Mouse (Mus musculus) testis, postnatal 10 days (tissue): ENCODE measurements around the gene Sec62.
"Not testable (repeated sequence)": the region's sequence is repeated elsewhere in the genome, so short reads cannot be mapped to it uniquely, and the experiment has no call there.

Experiments
- DNase-seq: peaks from one replicate; pipeline ENCODE4 v3.0.0; 2021; ENCODE audit warnings: low spot score

Sec62 gene

DNA sequence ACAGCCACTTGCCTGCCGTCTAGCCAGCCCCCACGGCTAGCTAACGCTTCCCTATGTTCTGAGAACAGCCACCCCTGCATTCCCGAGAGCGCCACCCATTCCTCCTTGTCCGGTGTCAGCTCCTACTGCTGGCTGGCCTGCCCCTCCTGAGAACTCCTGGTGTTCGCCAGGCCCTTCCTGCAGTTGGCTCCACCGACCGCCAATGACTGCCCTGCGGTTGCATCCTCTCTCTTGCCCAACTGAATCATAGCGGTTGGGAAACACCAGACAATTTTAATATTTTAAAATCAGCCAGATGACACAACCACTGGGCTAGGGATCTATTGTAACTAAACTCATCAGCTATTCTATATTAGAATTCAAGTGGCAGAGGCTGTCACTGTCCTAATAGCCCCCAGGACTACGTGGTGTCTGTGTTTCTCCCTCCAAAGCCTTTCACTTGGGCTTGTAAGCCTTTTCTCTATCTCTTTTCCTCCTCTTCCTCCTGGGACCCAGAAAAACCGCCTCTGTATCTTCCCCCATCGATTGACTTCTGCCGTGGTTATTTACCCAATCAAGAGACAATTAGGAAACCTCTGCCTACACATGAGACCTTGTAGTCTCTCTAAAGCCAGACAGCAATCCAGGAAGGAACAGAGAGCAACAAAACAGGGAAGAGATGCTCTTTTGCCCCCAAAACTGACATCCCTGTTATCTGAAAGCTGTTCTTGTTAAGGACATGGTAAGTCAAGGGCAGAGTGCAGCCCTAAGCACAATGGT, 39.4 kb downstream of the Sec62 start:
- DNase-seq = peak; percentile 47

DNA sequence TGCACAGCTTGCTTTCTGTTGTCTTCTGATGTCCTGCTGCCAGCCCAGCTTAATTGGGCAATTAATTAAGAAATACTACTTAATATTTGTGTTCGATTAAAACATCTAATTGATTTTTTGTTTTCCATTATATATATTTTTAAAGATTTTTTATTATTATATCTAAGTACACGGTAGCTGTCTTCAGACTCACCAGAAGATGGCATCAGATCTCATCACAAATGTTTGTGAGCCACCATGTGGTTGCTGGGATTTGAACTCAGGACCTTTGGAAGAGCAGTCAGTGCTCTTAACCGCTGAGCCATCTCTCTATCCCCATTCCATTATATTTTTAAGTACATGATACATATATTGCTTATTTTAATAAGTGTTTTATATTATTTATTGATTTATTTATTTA, 40.6 kb downstream of the Sec62 start:
- DNase-seq = no peak

DNA sequence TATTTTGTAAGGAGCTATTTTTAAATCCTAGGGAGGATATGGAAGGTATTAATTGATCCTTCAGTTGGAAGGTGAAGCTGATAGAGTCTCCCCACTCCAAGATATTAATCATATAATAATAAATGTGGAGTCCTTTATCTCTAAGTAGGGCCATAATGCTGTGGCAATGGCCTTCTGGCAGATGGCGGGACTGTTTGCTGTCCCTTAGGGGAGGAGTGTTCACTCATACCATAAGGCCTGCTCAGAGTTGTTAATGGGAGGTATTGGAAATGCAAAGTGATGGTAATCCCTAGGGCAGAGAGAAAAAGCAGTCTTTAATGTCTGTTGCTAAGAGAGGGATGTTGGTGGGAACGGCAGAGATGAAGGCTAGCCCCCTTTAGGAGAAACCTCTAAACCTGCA, 53.1 kb downstream of the Sec62 start:
- no peak for DNase-seq

DNA sequence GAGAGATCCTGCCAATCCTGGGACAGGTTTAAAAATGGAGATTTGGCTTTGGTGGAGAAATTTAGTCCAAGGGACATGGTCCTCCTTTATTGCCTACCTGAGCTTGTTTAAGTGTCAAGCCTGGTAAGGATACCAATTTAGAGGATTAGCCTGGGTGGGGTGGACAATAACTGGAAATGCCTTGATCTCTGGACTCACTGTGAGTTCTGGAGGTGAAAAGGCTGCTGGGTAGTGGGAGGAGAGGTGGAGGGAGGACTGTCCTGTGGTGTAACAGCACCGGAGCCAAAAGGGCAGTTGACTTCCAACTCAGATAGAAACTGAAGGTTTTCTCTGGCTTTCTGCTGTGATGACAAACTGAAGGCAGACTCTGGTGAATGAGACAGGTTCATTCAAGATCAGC, 54.7 kb downstream of the Sec62 start:
- DNase-seq = no peak

DNA sequence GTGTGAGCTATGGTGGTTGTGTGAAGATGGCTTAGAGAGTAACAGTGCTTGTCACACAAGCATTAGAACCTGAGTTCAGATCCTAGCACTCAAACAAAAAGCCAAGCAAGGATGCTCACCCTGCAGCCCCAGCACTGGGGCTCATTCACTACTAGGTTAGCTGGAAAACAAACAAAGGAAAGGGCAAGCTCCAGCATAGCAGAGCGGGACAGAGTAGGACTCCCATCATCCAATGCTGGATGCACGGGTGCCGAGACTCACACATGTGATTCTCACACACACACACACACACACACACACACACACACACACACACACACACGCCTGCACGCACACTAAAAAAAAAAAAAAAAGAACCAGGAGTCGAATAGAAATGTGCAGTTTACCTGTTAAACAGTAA, 58.7 kb downstream of the Sec62 start:
- DNase-seq = no peak

DNA sequence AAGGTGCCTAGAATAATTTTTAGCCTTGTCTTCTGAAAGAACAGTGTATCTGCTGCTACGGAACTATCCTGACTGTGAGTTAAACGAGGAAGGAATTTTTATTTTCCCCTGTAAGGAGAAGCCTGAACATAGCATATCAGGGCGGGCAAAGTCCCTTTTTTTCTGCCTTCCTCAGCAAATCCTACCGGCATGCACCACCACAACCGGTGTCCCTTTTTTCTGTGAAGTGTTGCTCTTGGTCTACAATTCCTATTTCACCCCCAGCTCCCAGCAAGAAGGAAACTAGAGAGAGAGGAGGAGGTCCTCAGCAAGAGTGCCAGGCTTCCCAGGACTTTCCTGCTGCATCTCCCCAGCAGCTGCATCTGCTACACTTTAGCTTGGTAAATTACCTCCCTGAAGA, 60.9 kb downstream of the Sec62 start:
- no peak for DNase-seq

DNA sequence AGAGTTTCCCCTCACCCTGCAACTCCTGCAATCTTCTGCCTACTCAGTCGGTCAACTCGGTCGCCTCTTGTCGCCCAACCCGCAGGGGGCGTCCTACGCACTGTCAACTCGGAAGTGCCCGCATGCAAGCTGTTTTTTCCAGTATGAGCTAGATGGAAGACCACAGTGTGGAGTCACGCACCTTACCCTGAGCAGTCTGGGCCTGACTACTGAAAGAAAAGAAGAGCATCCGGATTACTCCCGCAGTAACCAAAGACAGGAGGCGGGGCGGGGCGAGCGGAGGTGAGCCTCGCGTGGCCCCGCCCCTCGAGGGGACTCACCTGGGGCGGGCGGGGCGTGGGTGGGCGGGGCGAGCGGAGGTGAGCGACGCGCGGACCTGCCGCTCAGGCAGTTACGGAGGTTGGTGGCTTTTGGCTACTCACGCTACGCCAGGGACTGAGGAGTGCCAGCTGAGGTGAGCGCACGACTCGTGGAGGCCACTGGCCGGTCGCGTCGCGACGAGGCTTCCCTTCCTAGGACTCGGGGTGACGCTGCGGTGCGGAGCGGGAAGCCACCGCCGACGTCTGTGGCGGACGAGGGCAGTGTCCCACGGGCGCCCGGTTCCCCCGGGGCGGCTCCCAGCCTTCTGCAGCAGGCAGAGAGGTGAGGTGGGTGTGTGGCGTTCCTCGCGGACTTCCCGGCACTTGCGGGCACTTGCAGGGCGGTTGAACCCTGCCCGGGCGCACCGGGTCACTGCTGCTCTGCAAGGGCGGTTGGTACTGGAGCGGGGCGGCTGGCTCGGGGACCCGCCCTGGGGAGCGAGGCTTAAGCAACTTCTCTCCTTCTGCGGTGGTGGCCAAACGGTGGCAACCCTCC, 63.2 kb downstream of the Sec62 start, which contains the start of gene Gpr160:
TSS of gene Gpr160 (plus strand) at position 347 of the 855 bp plus-strand sequence.
- peak; percentile 85 for DNase-seq

DNA sequence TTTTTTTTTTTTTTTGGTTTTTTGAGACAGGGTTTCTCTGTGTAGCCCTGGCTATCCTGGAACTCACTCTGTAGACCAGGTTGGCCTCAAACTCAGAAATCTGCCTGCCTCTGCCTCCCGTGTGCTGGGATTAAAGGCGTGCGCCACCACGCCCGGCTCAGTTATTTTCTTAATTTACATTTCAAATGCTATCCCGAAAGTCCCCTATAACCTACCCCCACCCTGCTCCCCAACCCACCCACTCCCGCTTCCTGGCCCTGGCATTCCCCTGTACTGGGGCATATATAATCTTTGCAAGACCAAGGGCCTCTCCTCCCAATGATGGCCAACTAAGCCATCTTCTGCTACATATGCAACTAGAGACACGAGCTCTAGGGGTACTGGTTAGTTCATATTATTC, 66.9 kb downstream of the Sec62 start:
- not testable (repeated sequence) for DNase-seq

DNA sequence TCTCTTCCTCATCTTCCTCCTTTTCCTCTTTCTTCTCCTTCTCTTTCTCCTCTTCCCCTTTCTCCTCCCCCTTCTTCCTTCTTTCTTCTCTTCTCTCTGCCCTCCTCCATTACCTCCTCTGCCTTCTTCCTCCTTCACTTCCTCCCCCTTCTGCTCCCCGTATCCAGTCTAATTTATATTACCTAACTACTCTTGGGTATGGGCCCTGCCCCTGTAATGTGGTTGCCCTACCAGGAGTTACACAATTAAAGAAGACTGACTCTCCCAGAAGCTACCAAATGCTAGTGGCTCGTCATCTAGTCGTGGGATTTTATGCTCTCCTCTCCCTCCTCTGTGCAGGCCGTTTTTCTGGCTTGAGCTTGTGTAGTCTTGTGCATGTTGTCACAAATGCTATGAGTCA, 68.0 kb downstream of the Sec62 start:
- no peak for DNase-seq

DNA sequence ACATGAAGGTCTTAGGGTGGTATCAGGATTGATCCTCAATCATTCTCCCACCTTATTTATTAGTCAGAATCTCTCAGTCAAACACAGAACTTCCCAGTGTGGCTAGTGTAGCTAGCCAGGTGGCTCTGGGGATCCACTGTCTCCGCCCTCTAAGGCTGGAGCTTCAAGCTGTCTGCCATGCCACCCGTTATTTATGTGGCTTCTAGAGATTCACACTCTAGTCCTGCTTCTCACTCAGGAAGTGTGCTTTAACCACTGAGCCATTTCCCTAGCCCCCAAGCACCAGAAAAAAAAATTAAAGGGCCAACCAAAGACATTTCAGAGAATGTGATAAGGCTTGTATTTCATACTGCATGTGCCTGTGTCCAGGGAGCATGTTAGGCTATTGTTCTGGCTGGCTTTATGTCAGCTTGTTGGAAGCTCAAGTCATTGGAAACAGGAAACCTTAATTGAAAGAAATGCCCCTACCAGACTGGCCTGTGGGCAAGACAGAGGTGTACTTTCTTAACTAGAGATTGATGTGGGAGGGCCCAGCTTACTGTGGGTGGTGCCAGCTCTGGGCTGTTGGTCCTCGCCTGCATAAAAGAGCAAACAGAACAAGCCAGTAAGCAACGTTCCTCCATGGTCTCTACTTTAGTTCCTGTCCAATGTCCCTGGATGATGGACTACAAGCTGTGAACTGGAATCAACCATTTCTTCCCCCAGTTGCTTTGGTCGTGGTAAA, 71.2 kb downstream of the Sec62 start:
- DNase-seq = no peak

DNA sequence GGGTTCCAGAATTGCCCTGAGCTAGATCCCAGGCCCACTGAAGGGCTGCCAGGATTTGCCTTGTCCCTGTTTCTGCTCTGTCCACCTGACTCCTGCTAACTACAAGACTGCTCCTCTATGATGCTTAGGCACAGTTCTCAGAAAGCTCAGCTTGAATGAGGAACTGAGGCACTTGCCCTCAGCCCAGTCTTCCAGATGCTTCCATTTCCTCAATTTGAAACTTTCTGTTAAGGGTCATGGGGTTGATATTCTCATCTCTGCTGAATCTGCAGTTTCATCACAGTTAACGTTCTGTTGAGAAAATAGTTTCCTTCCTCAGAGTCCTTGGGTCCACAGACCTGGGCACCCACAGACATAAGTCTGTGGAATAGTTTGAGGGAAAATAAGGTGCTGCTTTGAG, 72.0 kb downstream of the Sec62 start:
- no peak for DNase-seq

DNA sequence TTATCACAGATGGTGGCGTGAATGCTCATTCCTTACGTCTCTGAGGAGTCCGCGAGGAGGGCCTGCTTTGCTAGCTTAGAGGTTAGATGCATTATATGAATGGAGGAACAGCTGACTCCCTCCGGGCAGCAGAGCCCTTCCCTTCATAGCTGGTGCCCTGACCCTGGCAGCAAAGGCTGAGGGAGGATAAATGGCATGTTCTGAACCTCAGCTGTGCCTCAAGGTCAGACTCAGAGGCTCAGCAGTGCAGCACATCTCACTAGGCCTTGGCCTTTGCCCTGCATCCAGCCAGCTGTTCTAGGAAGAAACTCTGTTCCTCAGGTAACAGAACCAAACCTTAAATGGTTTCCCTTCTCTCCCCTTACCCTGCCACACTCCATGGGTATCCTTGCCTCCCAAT, 75.5 kb downstream of the Sec62 start:
- no peak for DNase-seq

DNA sequence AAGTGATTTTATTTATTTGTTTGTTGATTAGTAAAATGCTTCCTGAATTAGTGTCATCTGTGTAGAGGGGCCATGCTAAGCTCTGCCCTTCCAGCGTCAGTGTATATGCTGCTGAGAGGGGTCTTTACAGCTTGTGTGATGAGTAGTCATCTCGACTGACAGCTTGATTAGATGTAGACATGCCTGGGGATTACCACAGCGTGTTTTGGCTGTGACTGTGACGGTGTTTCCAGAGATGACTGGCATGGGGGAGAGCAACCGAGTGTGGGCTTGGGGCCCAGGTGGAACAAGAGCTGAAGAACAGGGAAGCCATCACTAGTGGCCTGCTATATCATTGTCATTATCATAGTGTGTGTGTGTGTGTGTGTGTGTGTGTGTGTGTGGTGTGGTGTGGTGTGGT, 76.0 kb downstream of the Sec62 start:
- DNase-seq = no peak

DNA sequence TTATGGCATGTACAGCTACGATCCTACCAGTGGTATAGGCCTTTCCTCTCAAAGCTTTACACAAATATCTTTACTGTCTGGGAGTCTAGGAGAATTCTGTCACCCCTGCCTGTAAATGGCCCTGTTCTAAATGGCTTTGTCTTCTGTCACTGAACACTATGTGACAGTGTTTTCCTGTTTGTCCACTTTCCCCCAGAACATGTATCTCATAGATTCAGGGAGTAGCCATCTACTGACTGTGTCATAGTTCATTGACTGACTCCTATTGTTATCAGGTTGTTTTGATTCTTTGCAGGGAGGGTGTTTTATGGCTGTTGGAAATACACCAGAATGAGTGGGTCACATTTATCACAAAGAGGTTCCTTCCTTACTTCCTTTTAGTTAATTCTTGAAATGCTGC, 77.3 kb downstream of the Sec62 start:
- DNase-seq = no peak
